Mouse (Mus musculus): ENCODE measurements around the gene Adgrb2.

The Adgrb2 gene

DNA sequence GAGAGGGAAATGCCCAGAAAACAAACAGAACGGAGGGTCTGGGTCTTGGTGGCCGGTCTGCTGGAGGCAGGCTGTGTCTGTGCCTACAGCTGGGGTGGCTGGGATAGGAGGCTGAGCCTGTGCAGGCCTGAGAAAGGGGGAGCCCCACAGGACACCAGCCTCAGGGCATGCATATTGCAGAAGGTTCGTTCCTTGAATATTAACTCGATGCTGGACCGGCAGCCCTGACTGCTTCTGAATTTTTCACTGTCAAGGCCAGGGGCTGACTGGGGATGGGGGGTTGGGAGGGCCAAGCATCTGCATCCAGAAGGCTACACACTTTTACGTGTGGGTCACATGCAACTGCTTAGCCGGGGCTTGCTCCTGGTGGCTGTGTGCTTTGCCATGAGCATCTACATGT lies 48.8 kb downstream of the Adgrb2 start:
- no peak for DNase-seq (ENCODE audit: low spot score)

DNA sequence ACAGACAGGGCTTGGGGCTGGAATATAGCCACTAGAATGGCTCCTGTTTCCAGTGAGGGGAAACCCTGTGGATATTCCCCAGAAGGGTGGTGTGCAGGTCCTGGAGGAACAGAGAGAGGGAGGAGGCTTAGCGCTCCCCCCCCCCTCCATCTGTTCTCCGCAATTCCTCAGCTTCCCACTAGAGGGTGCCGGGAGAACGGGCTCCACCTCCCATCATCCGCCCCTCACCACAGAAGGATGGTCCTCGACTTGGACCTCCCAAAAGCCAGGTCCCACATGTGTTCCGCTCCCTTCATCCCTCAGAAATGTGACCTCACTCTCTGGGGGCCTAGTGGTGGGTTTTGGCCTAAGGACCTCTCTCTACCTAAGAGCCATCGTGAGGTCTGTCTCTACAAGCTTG lies 51.4 kb downstream of the Adgrb2 start:
- no peak for DNase-seq (ENCODE audit: low spot score)

DNA sequence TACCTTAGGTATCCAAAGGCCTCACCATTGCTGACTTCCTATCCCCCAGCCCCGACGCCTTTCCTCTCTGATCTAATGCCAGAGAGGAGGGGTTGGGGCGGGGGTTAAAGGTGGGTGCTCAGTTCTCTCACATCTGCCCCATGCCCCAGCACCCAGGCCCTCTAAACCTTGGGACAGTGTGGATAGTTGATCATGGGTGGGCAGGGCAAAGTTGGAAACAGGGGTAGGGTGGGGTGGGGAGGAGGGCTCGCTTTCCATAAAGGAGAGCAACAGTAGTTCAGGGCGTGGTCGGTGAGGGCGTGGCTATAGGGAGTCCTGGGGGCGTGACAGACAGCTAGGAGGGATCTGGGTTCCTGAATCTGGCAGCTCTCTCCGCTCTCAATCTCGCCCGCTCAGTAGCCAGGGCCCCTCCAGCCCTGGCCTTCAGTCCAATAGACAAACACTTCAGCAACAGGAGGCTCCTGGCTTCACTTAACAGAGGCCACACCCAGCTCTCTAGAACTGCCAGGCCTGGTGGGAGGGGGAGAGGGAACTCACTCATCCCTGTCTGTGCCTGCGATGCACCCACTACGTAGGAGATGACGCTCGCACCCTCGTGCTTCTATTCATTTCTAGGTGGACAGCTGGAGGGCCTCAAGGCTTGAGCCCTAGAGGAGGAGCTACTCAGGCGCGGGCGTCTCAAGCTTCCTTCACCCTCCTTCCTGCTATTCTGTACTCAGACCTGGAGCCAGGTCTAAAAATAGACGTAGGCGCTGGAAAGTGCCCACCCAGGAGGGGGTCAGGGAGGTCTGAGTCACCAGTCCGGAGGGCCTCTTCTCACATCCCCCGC lies 52.1 kb downstream of the Adgrb2 start:
- DNase-seq (ENCODE audit: low spot score): no peak

- no peak for DNase-seq (ENCODE audit: low spot score)
Measured at GRCm38 (mm10) chr4:130039351-130039750, 54.7 kb downstream of the Adgrb2 start.

DNA sequence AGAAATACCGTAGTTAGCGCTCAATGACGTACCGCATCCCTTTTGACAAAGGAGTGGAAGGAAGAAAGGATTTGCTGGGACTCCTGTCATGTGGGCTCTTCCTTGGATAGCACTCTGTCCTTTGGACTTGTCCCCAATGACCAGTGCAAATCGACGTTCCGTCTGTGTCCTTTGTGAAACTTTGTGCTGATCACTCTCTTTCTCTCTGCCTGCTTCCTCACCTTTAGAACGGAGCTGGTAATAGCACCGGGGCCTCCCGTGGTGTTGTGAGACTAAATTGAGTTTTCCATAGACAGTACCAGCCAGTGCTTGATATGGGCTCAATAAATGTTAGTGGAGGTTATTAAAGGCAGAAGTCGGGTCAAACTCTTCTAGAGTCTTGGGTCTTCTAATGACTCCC lies 56.4 kb downstream of the Adgrb2 start:
- no peak for DNase-seq (ENCODE audit: low spot score)

DNA sequence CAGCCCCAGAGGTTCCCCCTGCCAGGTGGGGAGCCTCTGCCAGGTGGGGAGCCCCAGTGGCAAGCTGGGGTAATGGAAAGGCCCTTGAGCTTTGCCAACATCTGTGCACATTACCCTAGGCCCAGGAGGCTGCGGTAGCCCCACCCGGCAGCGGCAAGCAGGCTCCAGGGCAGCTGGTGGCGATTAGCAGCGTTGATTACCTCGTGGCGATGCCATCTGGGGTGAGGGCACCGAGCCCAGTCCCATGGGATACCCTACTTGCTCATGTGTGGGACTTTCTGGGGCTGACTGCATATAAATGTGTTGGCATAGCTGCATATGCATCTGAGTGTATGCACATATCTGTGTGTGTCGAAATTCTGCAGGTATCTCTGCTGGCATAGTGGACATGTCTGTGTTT lies 59.5 kb downstream of the Adgrb2 start:
- DNase-seq (ENCODE audit: low spot score): no peak

DNA sequence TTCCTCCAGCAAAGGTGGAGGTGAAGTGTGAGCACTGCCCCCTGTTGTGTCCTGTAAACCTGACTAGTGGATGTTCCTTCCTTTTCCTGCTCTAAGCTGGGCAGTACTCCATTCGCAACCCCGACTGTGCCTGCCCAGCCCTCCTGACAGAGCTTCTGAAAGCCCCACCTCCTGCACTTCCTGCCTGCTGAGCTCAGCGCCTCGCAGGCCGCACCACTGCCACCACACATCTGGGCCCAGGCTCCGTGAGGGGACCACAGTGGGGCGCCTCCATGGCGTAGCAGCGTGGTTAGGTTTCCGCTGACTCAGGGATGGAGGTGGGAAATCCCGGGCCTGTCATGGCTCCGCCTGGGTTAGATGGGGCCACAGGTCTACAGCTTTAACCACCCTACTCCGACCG lies 60.9 kb downstream of the Adgrb2 start:
- DNase-seq (ENCODE audit: low spot score): no peak

GRCm38 (mm10) chr4:130047331-130048202 lies 62.9 kb downstream of the Adgrb2 start, which contains the start of gene Col16a1:
Gene Col16a1, plus strand, starts transcription at chr4:130047840.
- DNase-seq (ENCODE audit: low spot score): no peak

DNA sequence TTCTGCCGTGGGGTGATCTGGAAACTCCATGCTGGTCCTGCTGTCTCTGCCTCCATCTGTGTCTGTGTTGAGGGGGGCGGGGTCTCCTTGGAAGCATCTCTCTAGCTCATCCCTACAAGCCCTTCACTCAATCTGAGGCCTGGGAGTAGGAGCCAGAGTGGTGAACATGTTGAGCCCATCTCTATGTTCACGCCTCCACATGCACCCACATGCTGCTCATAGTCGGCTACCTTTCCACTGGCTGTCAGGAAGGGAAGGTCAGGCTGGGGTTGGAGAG lies 63.5 kb downstream of the Adgrb2 start:
- DNase-seq (ENCODE audit: low spot score): no peak

DNA sequence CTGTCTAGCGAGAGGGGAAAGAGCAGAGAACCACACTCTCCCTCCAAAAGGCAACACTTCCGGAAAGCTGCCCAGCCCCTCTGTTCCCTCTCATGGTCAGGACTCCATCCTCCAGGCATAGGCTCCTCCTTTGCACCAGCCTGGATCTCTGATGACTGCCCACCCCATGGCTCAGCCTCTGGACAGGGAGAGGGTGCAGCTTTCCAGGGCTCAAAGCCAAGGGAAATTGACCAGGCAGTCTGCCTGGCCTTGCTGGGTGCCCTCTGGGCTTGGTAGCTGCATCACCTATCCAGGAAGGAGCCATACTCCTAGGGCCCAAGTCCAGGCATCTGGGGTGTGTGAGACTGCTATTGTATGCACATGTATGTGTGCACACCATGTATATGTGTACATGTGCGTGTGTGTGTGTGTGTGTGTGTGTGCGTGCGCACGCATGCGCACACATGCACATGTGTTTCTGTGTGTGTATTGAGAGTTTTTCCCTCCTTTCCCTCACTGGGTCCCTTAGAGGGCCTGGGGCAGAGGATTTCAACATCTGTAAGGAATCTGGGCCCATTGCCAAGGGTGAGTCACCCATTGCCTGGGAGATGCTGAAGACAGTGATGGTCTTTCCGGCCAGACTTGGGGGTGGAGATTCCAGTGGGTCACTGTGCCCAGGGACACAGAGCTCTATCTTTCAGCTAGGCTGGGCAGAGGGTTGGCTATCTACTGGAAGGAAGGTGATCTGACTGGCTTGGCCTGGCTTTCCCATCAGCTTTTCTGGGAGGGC lies 65.6 kb downstream of the Adgrb2 start:
- no peak for DNase-seq (ENCODE audit: low spot score)

GRCm38 (mm10) chr4:130052283-130052682 lies 67.6 kb downstream of the Adgrb2 start:
- DNase-seq (ENCODE audit: low spot score): no peak

DNA sequence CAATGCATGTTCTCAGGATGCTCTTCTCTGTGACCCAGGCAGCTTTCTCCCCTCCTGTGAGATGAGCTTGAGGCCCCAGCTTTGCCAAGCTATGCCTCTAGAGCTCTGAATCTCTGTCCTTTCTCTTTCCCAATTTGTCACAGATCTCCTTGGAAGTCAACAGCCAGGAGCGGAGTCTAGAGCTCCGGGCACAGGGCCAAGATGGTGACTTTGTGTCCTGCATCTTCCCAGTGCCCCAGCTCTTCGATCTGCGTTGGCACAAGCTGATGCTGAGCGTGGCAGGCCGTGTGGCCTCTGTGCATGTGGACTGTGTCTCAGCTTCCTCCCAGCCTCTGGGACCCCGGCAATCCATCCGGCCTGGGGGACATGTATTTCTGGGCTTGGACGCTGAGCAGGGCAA lies 68.4 kb downstream of the Adgrb2 start:
- no peak for DNase-seq (ENCODE audit: low spot score)

GRCm38 (mm10) chr4:130054727-130055126 lies 70.1 kb downstream of the Adgrb2 start:
- no peak for DNase-seq (ENCODE audit: low spot score)

GRCm38 (mm10) chr4:130055160-130056010 lies 70.7 kb downstream of the Adgrb2 start:
- no peak for DNase-seq (ENCODE audit: low spot score)

GRCm38 (mm10) chr4:130056011-130056322 lies 71.3 kb downstream of the Adgrb2 start:
- DNase-seq (ENCODE audit: low spot score): no peak

- DNase-seq (ENCODE audit: low spot score): no peak
Measured at GRCm38 (mm10) chr4:130056471-130056870, 71.8 kb downstream of the Adgrb2 start.

- no peak for DNase-seq (ENCODE audit: low spot score)
Measured at GRCm38 (mm10) chr4:130060937-130061336, 76.3 kb downstream of the Adgrb2 start.

GRCm38 (mm10) chr4:130063191-130063590 lies 78.5 kb downstream of the Adgrb2 start:
- no peak for DNase-seq (ENCODE audit: low spot score)

- DNase-seq (ENCODE audit: low spot score): peak; percentile 18
Measured at GRCm38 (mm10) chr4:130066816-130067215, 82.1 kb downstream of the Adgrb2 start.

DNA sequence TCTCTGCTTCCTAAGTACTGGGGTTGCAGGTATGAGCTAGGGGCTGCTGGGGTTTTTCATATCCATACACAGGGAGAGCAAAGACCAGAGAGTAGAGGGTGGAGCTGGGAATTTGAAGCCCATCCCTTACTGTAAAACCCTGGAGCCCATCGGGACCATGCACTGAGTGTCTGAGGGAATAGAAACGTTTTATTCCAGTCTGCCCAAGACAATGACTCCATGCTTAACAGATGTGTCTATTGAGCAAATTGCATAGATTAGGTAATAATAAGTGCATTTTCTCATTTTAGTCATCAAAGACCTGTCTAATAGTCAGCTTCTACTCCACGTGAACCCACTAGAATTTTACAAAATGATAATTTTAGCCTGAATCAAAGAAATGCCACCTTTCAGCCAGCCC lies 85.9 kb downstream of the Adgrb2 start:
- no peak for DNase-seq (ENCODE audit: low spot score)

DNA sequence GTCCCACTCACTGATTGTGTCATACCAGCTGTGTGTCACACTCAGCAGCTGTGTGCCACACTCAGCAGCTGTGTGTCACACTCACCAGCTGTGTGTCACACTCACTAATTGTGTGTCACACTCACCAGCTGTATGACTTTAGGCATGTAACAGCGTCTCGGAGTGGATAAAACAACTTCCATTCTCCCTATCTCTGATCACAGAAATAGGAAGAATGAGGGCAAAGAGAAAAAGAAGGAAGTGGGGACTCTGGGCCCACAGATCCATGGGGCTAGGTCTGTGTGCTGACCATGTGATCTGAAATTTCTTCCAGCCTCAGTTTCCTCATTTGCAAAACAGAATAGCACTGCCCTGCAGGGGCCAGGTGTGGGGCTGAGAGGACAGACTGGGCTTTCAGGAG lies 87.1 kb downstream of the Adgrb2 start:
- DNase-seq (ENCODE audit: low spot score): no peak

Data from c-Kit-positive CD71-positive TER-119-positive erythroid progenitor cells, embryonic 14.5 days (primary cell).